Mouse (Mus musculus): ENCODE measurements at regions not wholly inside any gene's neighbourhood (a gene's known extent, or its start where the extent isn't known, plus 50 kb on each side); places are given as distances from the start of the nearest gene placed in this dataset.

DNA sequence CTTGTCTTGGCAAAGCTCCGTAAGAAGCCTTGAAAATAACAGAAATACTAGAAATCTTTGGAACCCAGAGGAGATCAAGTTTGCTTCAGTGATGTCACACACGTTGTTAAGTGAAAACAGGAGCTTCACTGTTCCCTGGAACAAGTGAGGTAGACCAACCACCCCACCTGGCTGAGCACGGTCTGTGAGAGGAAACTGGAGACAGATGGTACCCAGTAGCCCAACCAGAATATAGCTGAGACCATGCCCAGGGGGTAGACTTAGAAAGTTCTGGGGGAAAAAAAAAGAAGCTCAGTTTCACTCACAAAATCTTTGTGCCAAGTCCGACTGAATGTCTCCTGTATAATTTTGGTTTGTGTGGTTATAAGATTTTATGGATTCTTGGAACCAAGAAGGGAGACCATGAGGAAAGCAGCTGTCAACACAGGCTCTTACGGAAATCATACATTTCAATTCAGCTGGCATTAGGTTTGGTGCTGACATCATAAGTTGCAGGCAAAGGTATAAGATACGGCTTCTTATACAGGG, 332.4 kb upstream of the Pbx1 start:
- H3K9me3 ChIP-seq (replicated peaks): no peaks in the 10 kb centered on the region
- no peaks in the 10 kb centered on the region for H3K36me3 ChIP-seq
- no peaks in the 10 kb centered on the region for H3K27me3 ChIP-seq (replicated peaks)
- ATAC-seq (ENCODE audit: low FRiP score): no peak
- WGBS: 89% methylated on average over 6 of the region's 6 CpGs
- H3K4me3 ChIP-seq (replicated peaks): no peak overlapping the region
- H3K27ac ChIP-seq (replicated peaks): no peak overlapping the region
- no peaks in the 10 kb centered on the region for H3K4me1 ChIP-seq
- H3K9ac ChIP-seq (replicated peaks): no peak overlapping the region
- H3K4me2 ChIP-seq: no peak overlapping the region

- no peak overlapping the region for H3K4me3 ChIP-seq (replicated peaks)
- no peaks in the 10 kb centered on the region for H3K4me1 ChIP-seq
- no peak for ATAC-seq (ENCODE audit: low FRiP score)
- no peak overlapping the region for H3K4me2 ChIP-seq
- H3K36me3 ChIP-seq: no peaks in the 10 kb centered on the region
- H3K9ac ChIP-seq (replicated peaks): no peak overlapping the region
- no peak overlapping the region for H3K27ac ChIP-seq (replicated peaks)
- H3K9me3 ChIP-seq (replicated peaks): no peaks in the 10 kb centered on the region
- WGBS: 80% methylated on average over 2 of the region's 2 CpGs
- H3K27me3 ChIP-seq (replicated peaks): no peaks in the 10 kb centered on the region
Observed at GRCm38 (mm10) chr1:168761095-168761494, 329.0 kb upstream of the Pbx1 start.

DNA sequence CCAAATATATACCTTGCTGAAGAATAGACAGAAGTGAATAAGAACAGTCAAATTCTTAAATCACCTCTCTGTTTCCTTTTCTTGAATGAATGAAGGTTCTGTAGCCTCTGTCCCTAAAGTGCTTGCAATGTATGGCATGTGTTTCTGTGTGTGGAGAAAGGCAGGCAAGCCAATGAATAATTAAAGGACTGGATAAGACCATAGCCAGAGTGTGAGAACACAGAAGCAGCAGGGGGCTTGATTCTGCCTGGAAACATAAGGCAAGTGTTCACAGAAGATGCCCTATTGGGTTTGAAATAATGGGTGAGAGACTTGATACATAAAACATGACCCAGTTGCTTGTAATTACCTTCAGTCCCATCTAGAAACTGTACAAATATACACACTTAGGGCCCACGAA, 328.2 kb upstream of the Pbx1 start:
- Histone ChIP-seq H3K27ac (replicated peaks) (no peak overlapping the region), H3K9ac (replicated peaks) (no peak overlapping the region), H3K9me3 (replicated peaks) (no peaks in the 10 kb centered on the region), H3K36me3 (no peaks in the 10 kb centered on the region), H3K4me3 (replicated peaks) (no peak overlapping the region), H3K27me3 (replicated peaks) (no peaks in the 10 kb centered on the region), H3K4me1 (no peaks in the 10 kb centered on the region), H3K4me2 (no peak overlapping the region)
- WGBS: 21% methylated on average over 1 of the region's 1 CpGs
- ATAC-seq (ENCODE audit: low FRiP score): no peak

DNA sequence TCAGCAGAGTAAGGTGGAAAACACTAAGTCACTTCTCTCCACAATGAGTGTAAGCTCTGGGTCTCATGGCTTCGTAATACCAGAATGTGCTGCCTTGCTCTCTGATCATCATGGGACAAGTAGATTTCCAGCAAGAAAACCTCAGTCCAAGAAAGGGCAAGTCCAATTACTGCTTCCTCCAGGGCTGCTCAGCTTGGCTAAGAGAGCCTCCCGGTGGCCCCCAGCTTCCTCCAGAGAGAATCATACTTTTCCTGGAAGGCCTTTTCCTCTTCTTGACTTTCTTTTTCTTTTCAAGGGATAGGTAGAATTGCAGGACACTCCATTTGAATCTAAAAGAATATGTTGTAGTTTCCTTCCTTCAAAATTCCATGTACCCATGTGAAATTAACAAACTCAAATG, 326.8 kb upstream of the Pbx1 start:
- ATAC-seq (ENCODE audit: low FRiP score): no peak
- 87% methylated on average over 2 of the region's 2 CpGs for WGBS
- Histone ChIP-seq H3K4me1 (no peaks in the 10 kb centered on the region), H3K9ac (replicated peaks) (no peak overlapping the region), H3K27ac (replicated peaks) (no peak overlapping the region), H3K4me3 (replicated peaks) (no peak overlapping the region), H3K9me3 (replicated peaks) (no peaks in the 10 kb centered on the region), H3K27me3 (replicated peaks) (no peaks in the 10 kb centered on the region), H3K4me2 (no peak overlapping the region), H3K36me3 (no peaks in the 10 kb centered on the region)

- Histone ChIP-seq H3K4me1 (no peaks in the 10 kb centered on the region), H3K4me3 (replicated peaks) (no peak overlapping the region), H3K4me2 (no peak overlapping the region), H3K27me3 (replicated peaks) (no peaks in the 10 kb centered on the region), H3K27ac (replicated peaks) (no peak overlapping the region), H3K9ac (replicated peaks) (no peak overlapping the region), H3K36me3 (no peaks in the 10 kb centered on the region), H3K9me3 (replicated peaks) (no peaks in the 10 kb centered on the region)
- WGBS: 64% methylated on average over 7 of the region's 7 CpGs
- no peak for ATAC-seq (ENCODE audit: low FRiP score)
Observed at GRCm38 (mm10) chr1:168754196-168754595, 322.1 kb upstream of the Pbx1 start.

GRCm38 (mm10) chr1:168743435-168743834, 311.4 kb upstream of the Pbx1 start:
- H3K27me3 ChIP-seq (replicated peaks): no peaks in the 10 kb centered on the region
- no peak for ATAC-seq (ENCODE audit: low FRiP score)
- no peaks in the 10 kb centered on the region for H3K4me1 ChIP-seq
- H3K4me3 ChIP-seq (replicated peaks): no peak overlapping the region
- H3K9ac ChIP-seq (replicated peaks): no peak overlapping the region
- H3K27ac ChIP-seq (replicated peaks): no peak overlapping the region
- no peaks in the 10 kb centered on the region for H3K9me3 ChIP-seq (replicated peaks)
- 77% methylated on average over 1 of the region's 1 CpGs for WGBS
- no peak overlapping the region for H3K4me2 ChIP-seq
- H3K36me3 ChIP-seq: no peaks in the 10 kb centered on the region

GRCm38 (mm10) chr1:168738005-168738404, 305.9 kb upstream of the Pbx1 start:
- H3K4me1 ChIP-seq: no peaks in the 10 kb centered on the region
- no peaks in the 10 kb centered on the region for H3K9me3 ChIP-seq (replicated peaks)
- no peaks in the 10 kb centered on the region for H3K36me3 ChIP-seq
- 65% methylated on average over 3 of the region's 3 CpGs for WGBS
- no peak overlapping the region for H3K4me2 ChIP-seq
- no peak for ATAC-seq (ENCODE audit: low FRiP score)
- no peak overlapping the region for H3K27ac ChIP-seq (replicated peaks)
- no peak overlapping the region for H3K4me3 ChIP-seq (replicated peaks)
- H3K27me3 ChIP-seq (replicated peaks): no peaks in the 10 kb centered on the region
- no peak overlapping the region for H3K9ac ChIP-seq (replicated peaks)

- no peaks in the 10 kb centered on the region for H3K4me1 ChIP-seq
- H3K27me3 ChIP-seq (replicated peaks): no peaks in the 10 kb centered on the region
- ATAC-seq (ENCODE audit: low FRiP score): no peak
- no peaks in the 10 kb centered on the region for H3K9me3 ChIP-seq (replicated peaks)
- no peak overlapping the region for H3K9ac ChIP-seq (replicated peaks)
- WGBS: 75% methylated on average over 7 of the region's 7 CpGs
- H3K27ac ChIP-seq (replicated peaks): no peak overlapping the region
- H3K4me3 ChIP-seq (replicated peaks): no peak overlapping the region
- no peak overlapping the region for H3K4me2 ChIP-seq
- H3K36me3 ChIP-seq: no peaks in the 10 kb centered on the region
Observed at GRCm38 (mm10) chr1:168737277-168737863, 305.3 kb upstream of the Pbx1 start.

DNA sequence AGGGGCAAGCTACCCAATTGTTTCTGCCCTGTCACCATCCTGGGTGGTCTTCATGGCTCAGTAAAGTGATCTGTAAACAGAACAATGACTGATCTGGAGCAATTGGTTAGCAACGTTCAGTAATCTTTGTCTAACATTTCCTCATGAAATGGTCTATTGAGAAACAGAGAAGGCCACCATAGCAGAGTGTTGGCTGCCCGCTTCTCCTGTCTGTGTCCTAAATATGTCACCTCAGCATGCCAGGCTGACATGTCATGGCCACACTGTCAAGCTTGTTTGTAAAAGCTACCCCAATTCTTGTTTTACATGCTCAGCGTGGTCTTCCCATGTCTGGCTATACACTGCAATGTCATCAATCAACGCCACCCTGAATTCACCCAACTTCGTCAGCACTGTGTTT, 301.0 kb upstream of the Pbx1 start:
- no peak for ATAC-seq (ENCODE audit: low FRiP score)
- Histone ChIP-seq H3K4me3 (replicated peaks) (no peak overlapping the region), H3K36me3 (no peaks in the 10 kb centered on the region), H3K9ac (replicated peaks) (no peak overlapping the region), H3K4me1 (no peaks in the 10 kb centered on the region), H3K4me2 (no peak overlapping the region), H3K27ac (replicated peaks) (no peak overlapping the region), H3K27me3 (replicated peaks) (no peaks in the 10 kb centered on the region), H3K9me3 (replicated peaks) (no peaks in the 10 kb centered on the region)
- WGBS: 57% methylated on average over 5 of the region's 5 CpGs

DNA sequence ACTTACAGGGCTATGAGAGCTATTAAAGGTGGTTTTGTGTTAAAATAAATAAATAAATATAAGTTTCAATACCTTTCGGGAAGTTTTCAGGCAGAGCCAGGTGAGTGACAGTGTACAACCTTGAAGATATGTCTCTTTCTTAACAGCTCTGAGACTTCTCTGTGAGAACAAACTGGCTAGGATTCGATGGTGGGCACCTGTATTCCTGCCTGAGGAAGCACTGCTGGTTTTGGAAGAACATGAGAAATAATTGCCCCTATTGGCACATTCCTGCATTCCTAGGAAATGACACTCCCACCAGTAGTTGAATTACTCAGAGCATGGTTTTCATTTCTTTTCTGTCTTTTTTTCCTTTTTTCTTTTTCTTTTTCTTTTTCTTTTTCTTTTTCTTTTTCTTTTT, 277.8 kb upstream of the Pbx1 start:
- Histone ChIP-seq H3K9me3 (replicated peaks) (no peaks in the 10 kb centered on the region), H3K27me3 (replicated peaks) (no peaks in the 10 kb centered on the region), H3K36me3 (no peaks in the 10 kb centered on the region), H3K4me3 (replicated peaks) (no peak overlapping the region), H3K9ac (replicated peaks) (no peak overlapping the region), H3K27ac (replicated peaks) (no peak overlapping the region), H3K4me1 (peaks cover 18% of the 10 kb centered on the region), H3K4me2 (peak overlapping the region; percentile 46)
- ATAC-seq (ENCODE audit: low FRiP score): no peak
- 73% methylated on average over 2 of the region's 2 CpGs for WGBS

DNA sequence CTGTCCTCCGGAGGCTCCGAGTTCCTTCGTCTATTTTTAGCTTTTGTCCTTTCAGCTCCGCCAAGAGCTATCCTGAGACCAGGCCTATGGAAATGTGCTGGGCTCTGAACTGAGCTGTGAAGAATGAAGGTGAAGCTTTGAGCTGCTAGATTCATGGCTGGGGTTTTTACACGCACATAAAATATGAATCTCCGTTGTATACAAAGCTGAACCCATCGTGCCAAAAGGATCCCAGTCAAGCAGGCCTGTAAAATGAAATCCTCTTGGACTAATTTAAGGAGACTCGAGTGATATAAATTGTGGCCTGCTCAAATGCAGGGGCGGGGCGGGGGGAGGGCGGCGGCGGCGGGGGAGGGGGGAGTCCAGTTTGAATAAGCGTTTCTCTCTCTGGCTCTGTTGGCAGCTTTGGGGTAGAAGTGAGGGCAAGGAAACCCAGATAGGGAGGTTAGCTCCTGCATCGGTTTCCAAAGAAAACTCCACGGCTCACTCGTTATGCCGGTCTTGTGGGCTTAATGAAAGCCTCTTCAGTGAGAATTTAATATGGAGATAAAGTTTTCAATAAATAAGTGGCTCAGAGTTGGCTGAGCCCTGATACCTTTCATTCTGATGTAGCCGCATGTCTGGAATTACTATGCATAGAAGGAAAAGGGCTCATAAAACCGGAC, 277.1 kb upstream of the Pbx1 start:
- Histone ChIP-seq H3K27ac (replicated peaks) (peak overlapping the region; percentile 30), H3K9ac (replicated peaks) (no peak overlapping the region)
- peak; percentile 55 for ATAC-seq (ENCODE audit: low FRiP score)

GRCm38 (mm10) chr1:168708161-168708865, 276.2 kb upstream of the Pbx1 start:
- Histone ChIP-seq H3K9me3 (replicated peaks) (no peaks in the 10 kb centered on the region), H3K27me3 (replicated peaks) (no peaks in the 10 kb centered on the region), H3K4me1 (peaks cover 18% of the 10 kb centered on the region), H3K36me3 (no peaks in the 10 kb centered on the region), H3K27ac (replicated peaks) (peak overlapping the region; percentile 30), H3K4me2 (peak overlapping the region; percentile 46), H3K9ac (replicated peaks) (no peak overlapping the region; the same call in 1 of the 2 replicates), H3K4me3 (replicated peaks) (no peak overlapping the region)
- ATAC-seq (ENCODE audit: low FRiP score): no peak
- 16% methylated on average over 11 of the region's 11 CpGs for WGBS

More for the DNA sequence above, 277.1 kb upstream of the Pbx1 start:
- Histone ChIP-seq H3K4me1 (peaks cover 18% of the 10 kb centered on the region), H3K4me3 (replicated peaks) (no peak overlapping the region), H3K27me3 (replicated peaks) (no peaks in the 10 kb centered on the region), H3K9me3 (replicated peaks) (no peaks in the 10 kb centered on the region), H3K36me3 (no peaks in the 10 kb centered on the region), H3K4me2 (peak overlapping the region; percentile 46)
- 9% methylated on average over 21 of the region's 21 CpGs for WGBS

Measured in neural tube, embryonic 15.5 days (tissue).